Mouse (Mus musculus) R1 (cell line): Measurements from ENCODE around the gene Plekhh1.
A peak's percentile ranks its signal among the peaks of the same experiment; 100 is the strongest.

Experiments
- DNase-seq: peaks from one replicate; pipeline ENCODE4 v3.0.0-alpha.2; 2018; ENCODE audit warnings: low read depth, low spot score

Gene Plekhh1

DNA sequence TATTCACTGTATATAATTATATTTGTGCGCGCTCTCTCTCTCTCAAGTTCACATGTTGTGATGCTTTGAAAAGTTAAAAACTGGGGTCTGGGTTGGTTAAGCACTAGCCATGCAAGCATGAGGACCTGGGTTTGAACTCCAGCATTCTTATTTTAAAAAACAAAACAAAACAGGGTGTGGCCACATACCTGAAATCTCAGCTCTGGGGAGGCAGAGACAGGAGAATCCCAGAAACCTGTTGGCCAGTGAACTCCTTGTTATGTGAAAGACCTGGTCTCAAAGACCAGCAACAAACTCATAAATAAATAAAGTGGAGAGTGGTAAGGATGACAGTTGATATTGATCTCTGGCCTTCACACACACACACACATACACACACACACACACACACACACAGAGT lies 5.4 kb downstream of the Plekhh1 start:
- peak; percentile 85 for DNase-seq

- peak; percentile 84 for DNase-seq
These were observed 6.4 kb downstream of the Plekhh1 start for GRCm38 (mm10) chr12:79035349-79035748.

GRCm38 (mm10) chr12:79039708-79040107 lies 10.7 kb downstream of the Plekhh1 start:
- no peak for DNase-seq

GRCm38 (mm10) chr12:79040201-79040827 lies 11.4 kb downstream of the Plekhh1 start:
- DNase-seq: no peak

DNA sequence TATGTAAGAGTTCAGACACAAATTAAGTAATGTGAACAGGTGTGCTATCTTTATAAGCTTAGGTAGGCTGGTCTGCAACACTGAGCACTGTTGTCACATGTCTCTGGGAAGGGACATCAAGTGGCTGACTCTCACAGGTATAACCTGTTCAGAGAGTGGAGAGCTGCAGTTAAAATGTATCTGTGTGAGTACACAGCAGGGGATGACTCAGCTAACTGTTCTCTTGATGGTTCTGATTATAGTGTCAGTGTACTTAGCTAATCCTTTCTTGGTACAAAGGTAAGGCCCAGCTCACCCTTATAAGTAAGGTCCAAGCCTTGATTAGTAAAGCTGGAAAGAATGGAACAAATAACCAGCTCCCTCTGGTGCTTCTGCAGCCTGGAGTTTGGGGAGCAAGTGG lies 12.5 kb downstream of the Plekhh1 start:
- peak; percentile 78 for DNase-seq

- no peak for DNase-seq
These were observed 15.7 kb downstream of the Plekhh1 start for GRCm38 (mm10) chr12:79044668-79045067.

GRCm38 (mm10) chr12:79046171-79046570 lies 17.2 kb downstream of the Plekhh1 start:
- DNase-seq: no peak

GRCm38 (mm10) chr12:79047203-79047602 lies 18.2 kb downstream of the Plekhh1 start:
- DNase-seq: no peak

GRCm38 (mm10) chr12:79048898-79049297 lies 19.9 kb downstream of the Plekhh1 start:
- DNase-seq: no peak

DNA sequence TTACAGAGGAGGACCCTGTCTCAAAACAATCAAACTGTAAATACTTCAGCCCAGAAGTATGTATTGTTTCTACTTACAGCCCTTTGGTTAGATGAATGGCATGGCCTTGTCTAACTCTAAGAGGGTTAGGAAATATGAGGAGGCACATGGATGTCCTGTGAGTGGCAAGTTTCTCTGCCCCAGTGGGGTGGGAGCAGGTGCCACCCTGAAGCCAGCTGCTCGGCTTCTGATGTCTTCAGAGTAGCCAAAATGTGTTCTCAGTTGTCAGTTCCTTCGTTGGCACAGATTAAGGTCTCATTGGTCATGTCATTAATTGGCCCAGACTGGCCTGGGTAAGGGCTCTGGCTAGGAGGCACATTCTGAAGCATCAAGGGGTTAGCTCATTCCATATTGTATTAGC lies 20.8 kb downstream of the Plekhh1 start:
- DNase-seq: no peak

DNA sequence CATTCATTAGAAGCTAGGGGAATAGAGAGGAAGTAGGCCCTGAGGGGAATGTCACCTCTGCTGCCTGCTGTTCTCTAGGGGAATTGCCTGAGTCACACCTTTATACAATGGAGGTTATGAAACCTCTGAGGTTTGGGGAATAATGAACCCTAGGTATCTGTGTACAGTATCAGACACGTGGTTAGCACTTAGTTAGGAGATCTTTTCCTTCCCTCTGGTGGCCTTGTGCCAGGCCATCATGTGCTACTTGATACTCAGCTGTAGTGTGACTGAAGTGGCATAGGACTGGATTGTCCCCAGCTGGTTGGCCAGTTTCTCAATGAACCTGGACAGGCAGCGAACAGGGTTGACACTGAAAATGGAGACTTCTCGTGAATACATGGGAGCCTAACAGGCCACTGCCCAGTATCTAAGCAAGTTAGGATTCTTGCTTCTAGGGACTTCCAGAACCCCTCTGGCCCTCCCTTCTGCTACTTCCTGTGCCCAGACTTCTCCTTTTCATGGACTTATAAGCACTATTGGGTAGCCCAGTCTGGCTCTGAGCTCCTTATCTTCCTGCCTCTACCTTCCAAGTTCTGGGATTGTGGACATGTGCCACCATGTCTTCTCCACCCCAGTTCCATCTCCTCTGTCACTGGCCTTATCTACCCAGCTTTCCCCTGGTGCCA lies 21.7 kb downstream of the Plekhh1 start:
- DNase-seq: no peak

DNA sequence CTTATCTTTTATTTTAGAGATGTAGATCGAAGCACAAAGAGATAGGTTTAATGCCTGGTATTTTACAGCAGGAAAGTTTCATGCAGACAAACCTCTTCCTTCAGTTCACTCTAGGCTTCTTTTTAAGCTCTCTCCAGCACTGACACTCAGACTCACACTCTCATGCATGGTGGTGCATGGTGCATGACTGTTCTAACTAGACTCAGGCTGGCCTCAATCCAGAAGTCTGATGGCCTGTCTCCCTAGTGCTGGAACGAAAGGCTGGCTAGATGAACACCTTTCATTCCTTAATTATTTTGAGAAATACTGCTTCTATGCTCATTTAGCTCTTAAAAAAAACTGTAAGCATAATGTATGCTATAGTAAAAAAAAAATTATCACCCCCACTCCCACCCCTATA lies 23.1 kb downstream of the Plekhh1 start:
- no peak for DNase-seq

DNA sequence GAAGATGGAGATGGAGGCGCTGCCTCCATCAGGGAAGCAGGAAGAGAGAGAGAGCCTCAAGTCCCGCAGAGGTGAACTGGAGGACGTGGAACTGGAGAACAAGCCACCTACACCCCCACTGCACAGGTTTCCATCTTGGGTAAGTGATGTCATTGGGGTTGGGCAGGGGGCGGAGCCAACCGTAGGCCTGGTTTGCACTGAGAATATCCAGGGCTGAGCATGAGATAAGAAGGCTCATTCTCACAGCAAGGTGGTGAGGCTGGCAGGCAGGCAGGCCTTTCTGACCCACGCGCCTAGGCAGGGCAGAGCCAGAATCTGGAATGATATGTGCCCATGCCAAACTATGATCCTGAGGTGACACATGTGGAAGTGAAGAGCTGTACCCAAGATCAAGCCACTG lies 26.3 kb downstream of the Plekhh1 start:
- DNase-seq: peak; percentile 72

GRCm38 (mm10) chr12:79059573-79059972 lies 30.6 kb downstream of the Plekhh1 start:
- no peak for DNase-seq

GRCm38 (mm10) chr12:79060134-79060533 lies 31.2 kb downstream of the Plekhh1 start:
- DNase-seq: no peak

- no peak for DNase-seq
These were observed 32.0 kb downstream of the Plekhh1 start for GRCm38 (mm10) chr12:79060766-79061652.

DNA sequence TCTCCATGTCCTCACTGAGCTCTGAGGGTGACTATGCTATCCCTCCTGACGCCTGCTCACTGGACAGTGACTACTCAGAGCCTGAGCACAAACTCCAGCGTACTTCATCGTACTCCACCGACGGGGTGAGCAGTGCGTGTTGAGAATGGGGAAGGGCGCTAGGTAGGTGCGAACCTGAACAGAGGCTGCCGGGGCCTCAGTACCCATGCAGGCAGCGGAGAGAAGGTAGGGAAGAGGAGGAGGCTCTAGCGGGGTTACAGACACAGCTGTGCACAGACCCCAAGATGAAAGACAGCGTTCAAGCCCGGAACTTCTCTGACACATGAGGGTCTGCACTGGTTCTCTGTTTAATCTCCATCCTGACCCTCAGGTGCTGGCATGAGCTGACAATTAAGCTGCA lies 35.5 kb downstream of the Plekhh1 start:
- no peak for DNase-seq

GRCm38 (mm10) chr12:79066431-79066830 lies 37.5 kb downstream of the Plekhh1 start:
- no peak for DNase-seq

DNA sequence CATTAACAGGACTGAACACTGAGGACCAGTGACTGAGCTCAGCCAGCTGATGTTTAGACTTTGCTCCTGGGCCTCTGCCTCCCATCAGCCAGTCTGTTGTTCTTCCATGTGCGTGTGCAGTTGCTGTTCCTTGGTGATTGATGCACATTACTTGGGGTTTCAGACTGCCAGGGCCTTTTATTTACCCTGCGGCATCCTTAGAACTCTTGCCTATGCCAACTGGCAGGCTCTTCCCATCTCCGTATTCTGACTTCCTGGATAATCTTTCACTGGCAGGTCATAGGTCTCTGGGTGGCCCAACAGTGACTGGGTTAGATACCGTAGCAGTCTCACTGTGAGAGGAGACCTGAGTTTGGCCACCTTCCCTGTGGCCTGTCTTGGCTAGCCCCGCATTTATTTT lies 38.6 kb downstream of the Plekhh1 start:
- no peak for DNase-seq

GRCm38 (mm10) chr12:79068306-79068705 lies 39.3 kb downstream of the Plekhh1 start:
- DNase-seq: no peak

GRCm38 (mm10) chr12:79069187-79069608 lies 40.2 kb downstream of the Plekhh1 start:
- DNase-seq: no peak

DNA sequence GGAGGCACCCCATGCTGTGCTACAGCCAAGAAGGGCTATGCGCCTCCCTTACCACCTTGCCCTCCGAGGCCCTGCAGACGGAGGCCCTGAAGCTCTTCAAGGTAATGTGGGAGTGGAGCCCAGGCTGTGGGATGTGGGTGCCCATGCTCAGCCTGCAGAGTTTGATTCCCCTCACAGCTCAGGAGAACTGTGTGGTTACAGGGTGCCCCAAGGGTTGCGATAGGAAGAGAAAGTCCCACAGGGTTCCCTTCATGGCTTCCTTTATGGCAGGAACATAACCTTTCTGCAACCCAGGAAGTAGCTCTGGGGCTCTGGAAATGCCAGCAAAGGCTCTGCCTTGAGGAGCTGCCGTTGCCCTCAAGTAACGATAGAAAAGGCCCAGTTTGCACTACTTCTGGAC lies 41.0 kb downstream of the Plekhh1 start:
- no peak for DNase-seq
